Mouse (Mus musculus): Measurements from ENCODE around the gene Btg3. TPM values are rescaled to one million over a fixed set of nuclear protein-coding genes. Genes with fewer than 3 reads are reported as not detected.

Btg3 gene
- polyA plus RNA-seq, 1 experiment = 7.7 TPM

DNA sequence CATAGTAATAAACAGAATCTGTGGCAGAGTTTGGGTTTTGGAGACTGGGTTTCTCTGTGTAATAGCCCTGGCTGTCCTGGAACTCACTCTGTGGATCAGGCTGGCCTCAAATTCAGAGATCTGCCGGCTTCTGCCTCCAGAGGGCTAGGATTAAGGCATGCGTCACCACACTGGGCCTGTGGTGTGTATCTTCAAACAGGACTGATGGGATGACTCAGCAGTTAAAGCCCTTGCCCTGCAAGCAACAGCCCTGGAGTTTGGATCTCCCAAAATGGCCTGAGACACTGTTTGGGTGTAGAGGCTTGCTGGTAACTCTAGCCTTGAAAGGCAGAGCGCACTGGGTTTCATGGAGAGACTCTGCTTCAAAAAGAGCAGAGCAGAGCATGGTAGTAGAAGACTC, 22.4 kb upstream of the Btg3 start:
- no peak overlapping the region for H3K27ac ChIP-seq (ENCODE audit: control insufficient read depth, insufficient read depth, low read depth, low read length)
- no peak overlapping the region for H3K4me3 ChIP-seq (ENCODE audit: control insufficient read depth, low read depth, low read length)
- H3K4me1 ChIP-seq (ENCODE audit: control insufficient read depth, insufficient read depth, low read length) = peaks cover 3% of the 10 kb centered on the region; the same call in 1 of the 2 replicates
- H3K36me3 ChIP-seq (ENCODE audit: control insufficient read depth, insufficient read depth, low read length) = no peaks in the 10 kb centered on the region
- H3K27me3 ChIP-seq (ENCODE audit: control insufficient read depth, insufficient read depth, low read length) = no peaks in the 10 kb centered on the region
- no peak for TF ChIP-seq POLR2A (IDR thresholded peaks at IDR 0.05; ENCODE audit: control insufficient read depth, low read depth, low read length)
- no peak for TF ChIP-seq CTCF (IDR thresholded peaks at IDR 0.05; ENCODE audit: control insufficient read depth, insufficient read depth, insufficient replicate concordance, low read depth, low read length)

DNA sequence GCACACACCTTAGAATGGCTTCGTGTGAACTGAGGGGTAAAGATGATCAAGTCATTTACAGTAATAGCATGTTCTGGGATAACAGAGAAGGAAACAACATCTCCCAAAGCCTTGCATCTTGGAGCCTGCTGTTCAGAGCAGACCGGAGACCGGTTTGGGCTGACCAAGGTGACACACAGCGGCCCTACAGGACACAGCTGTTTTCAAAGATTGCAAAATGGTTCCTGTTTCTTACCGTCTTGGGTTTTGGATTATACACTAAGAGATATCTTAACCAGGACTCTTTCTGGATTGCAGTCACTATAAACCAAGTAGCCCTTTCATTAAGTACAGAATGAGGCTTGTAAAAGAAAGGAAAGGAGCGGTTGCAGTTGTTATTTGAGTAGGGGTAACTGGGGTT, 21.7 kb upstream of the Btg3 start:
- TF ChIP-seq CTCF (IDR thresholded peaks at IDR 0.05; ENCODE audit: control insufficient read depth, insufficient read depth, insufficient replicate concordance, low read depth, low read length) (no peak), POLR2A (IDR thresholded peaks at IDR 0.05; ENCODE audit: control insufficient read depth, low read depth, low read length) (no peak)

GRCm38 (mm10) chr16:78391354-78391753, 14.4 kb upstream of the Btg3 start:
- Histone ChIP-seq H3K27me3 (ENCODE audit: control insufficient read depth, insufficient read depth, low read length) (no peaks in the 10 kb centered on the region), H3K36me3 (ENCODE audit: control insufficient read depth, insufficient read depth, low read length) (no peaks in the 10 kb centered on the region), H3K4me3 (ENCODE audit: control insufficient read depth, low read depth, low read length) (no peak overlapping the region), H3K4me1 (ENCODE audit: control insufficient read depth, insufficient read depth, low read length) (no peaks in the 10 kb centered on the region), H3K27ac (ENCODE audit: control insufficient read depth, insufficient read depth, low read depth, low read length) (no peak overlapping the region)
- TF ChIP-seq CTCF (IDR thresholded peaks at IDR 0.05; ENCODE audit: control insufficient read depth, insufficient read depth, insufficient replicate concordance, low read depth, low read length) (no peak), POLR2A (IDR thresholded peaks at IDR 0.05; ENCODE audit: control insufficient read depth, low read depth, low read length) (no peak)

More for the DNA sequence above, 21.7 kb upstream of the Btg3 start:
- Histone ChIP-seq H3K27ac (ENCODE audit: control insufficient read depth, insufficient read depth, low read depth, low read length) (no peak overlapping the region), H3K4me1 (ENCODE audit: control insufficient read depth, insufficient read depth, low read length) (peaks cover 3% of the 10 kb centered on the region; the same call in 1 of the 2 replicates), H3K36me3 (ENCODE audit: control insufficient read depth, insufficient read depth, low read length) (no peaks in the 10 kb centered on the region), H3K27me3 (ENCODE audit: control insufficient read depth, insufficient read depth, low read length) (no peaks in the 10 kb centered on the region), H3K4me3 (ENCODE audit: control insufficient read depth, low read depth, low read length) (no peak overlapping the region)

GRCm38 (mm10) chr16:78389986-78390385, 13.0 kb upstream of the Btg3 start:
- TF ChIP-seq CTCF (IDR thresholded peaks at IDR 0.05; ENCODE audit: control insufficient read depth, insufficient read depth, insufficient replicate concordance, low read depth, low read length) (no peak), POLR2A (IDR thresholded peaks at IDR 0.05; ENCODE audit: control insufficient read depth, low read depth, low read length) (no peak)
- no peaks in the 10 kb centered on the region for H3K27me3 ChIP-seq (ENCODE audit: control insufficient read depth, insufficient read depth, low read length)
- no peaks in the 10 kb centered on the region for H3K36me3 ChIP-seq (ENCODE audit: control insufficient read depth, insufficient read depth, low read length)
- H3K4me1 ChIP-seq (ENCODE audit: control insufficient read depth, insufficient read depth, low read length) = no peaks in the 10 kb centered on the region
- no peak overlapping the region for H3K27ac ChIP-seq (ENCODE audit: control insufficient read depth, insufficient read depth, low read depth, low read length)
- H3K4me3 ChIP-seq (ENCODE audit: control insufficient read depth, low read depth, low read length) = no peak overlapping the region

DNA sequence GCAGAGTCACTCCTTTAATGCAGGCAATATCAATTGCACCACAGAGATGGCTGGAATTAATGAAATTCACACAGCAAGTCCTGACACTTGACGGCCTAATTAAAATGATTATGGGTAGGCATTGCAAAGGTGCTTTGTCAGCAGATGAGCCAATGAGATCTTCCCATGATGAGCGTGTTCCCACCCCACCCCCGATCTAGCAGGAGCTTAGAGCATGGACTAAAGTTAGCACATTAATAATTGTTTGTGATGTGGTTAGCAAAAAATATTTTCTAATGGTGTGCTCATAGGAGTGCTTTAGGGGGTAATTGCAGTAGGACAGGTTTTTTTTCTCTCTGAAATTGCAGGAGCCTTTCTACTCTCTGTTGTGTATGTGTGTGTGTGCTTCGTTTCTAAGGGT, 12.1 kb upstream of the Btg3 start:
- H3K27ac ChIP-seq (ENCODE audit: control insufficient read depth, insufficient read depth, low read depth, low read length) = no peak overlapping the region
- TF ChIP-seq CTCF (IDR thresholded peaks at IDR 0.05; ENCODE audit: control insufficient read depth, insufficient read depth, insufficient replicate concordance, low read depth, low read length) (no peak), POLR2A (IDR thresholded peaks at IDR 0.05; ENCODE audit: control insufficient read depth, low read depth, low read length) (no peak)
- no peaks in the 10 kb centered on the region for H3K36me3 ChIP-seq (ENCODE audit: control insufficient read depth, insufficient read depth, low read length)
- no peaks in the 10 kb centered on the region for H3K27me3 ChIP-seq (ENCODE audit: control insufficient read depth, insufficient read depth, low read length)
- no peak overlapping the region for H3K4me3 ChIP-seq (ENCODE audit: control insufficient read depth, low read depth, low read length)
- H3K4me1 ChIP-seq (ENCODE audit: control insufficient read depth, insufficient read depth, low read length) = no peaks in the 10 kb centered on the region

DNA sequence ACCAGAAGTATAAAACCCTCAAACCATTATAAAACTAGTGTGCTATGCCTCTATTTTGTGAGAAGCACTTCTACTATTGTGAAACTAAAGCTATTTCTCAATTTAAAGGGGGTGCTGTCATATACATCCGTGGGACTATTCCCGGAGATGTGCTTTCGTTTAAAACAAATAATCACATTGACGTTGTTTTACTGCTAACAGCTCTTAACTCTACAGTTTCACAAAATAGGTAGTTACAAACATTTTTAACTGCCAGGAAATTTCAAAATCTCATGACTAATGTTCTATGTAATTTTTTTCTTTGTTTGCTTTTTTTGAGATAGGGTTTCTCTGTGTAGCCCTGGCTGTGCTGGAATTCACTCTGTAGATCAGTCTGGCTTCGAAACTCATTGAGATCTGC, 1.5 kb upstream of the Btg3 start:
- Histone ChIP-seq H3K4me1 (ENCODE audit: control insufficient read depth, insufficient read depth, low read length) (peaks cover 9% of the 10 kb centered on the region), H3K27ac (ENCODE audit: control insufficient read depth, insufficient read depth, low read depth, low read length) (no peak overlapping the region), H3K27me3 (ENCODE audit: control insufficient read depth, insufficient read depth, low read length) (no peaks in the 10 kb centered on the region), H3K4me3 (ENCODE audit: control insufficient read depth, low read depth, low read length) (no peak overlapping the region), H3K36me3 (ENCODE audit: control insufficient read depth, insufficient read depth, low read length) (no peaks in the 10 kb centered on the region)
- TF ChIP-seq CTCF (IDR thresholded peaks at IDR 0.05; ENCODE audit: control insufficient read depth, insufficient read depth, insufficient replicate concordance, low read depth, low read length) = no peak
- no peak for TF ChIP-seq POLR2A (IDR thresholded peaks at IDR 0.05; ENCODE audit: control insufficient read depth, low read depth, low read length)

GRCm38 (mm10) chr16:78375821-78376691, 936 bp downstream of the Btg3 start:
- Histone ChIP-seq H3K36me3 (ENCODE audit: control insufficient read depth, insufficient read depth, low read length) (no peaks in the 10 kb centered on the region), H3K4me3 (ENCODE audit: control insufficient read depth, low read depth, low read length) (peak overlapping the region; percentile 84), H3K27ac (ENCODE audit: control insufficient read depth, insufficient read depth, low read depth, low read length) (peak overlapping the region; percentile 39), H3K27me3 (ENCODE audit: control insufficient read depth, insufficient read depth, low read length) (no peaks in the 10 kb centered on the region), H3K4me1 (ENCODE audit: control insufficient read depth, insufficient read depth, low read length) (peaks cover 9% of the 10 kb centered on the region)
- TF ChIP-seq CTCF (IDR thresholded peaks at IDR 0.05; ENCODE audit: control insufficient read depth, insufficient read depth, insufficient replicate concordance, low read depth, low read length) (no peak), POLR2A (IDR thresholded peaks at IDR 0.05; ENCODE audit: control insufficient read depth, low read depth, low read length) (peak; percentile 42; the same call in 1 of the 2 replicates)
